14 mouse cellular contexts compared by ENCODE assay signal in genomic region chr6:17211346-17211745, GRCm38 (mm10).
DNase-seq lines count a peak whose midpoint lies in the region; ATAC-seq and TF ChIP-seq lines count a peak whose summit lies in the region.
"Had no signal": no experiment of that assay in that cellular context is flagged by ENCODE, and none has a peak within 500 bp of the region (broad histone marks: within the 10 kb centered on the region; RNA-seq: fewer than 3 reads in every experiment).

No protein-coding gene starts in this region.

- no peak overlapping the region for H3K4me3 ChIP-seq in forebrain, embryonic 13.5 days
- no peak overlapping the region for H3K4me3 ChIP-seq in forebrain, embryonic 12.5 days (replicated peaks)
- no peak overlapping the region for H3K4me3 ChIP-seq in lung, postnatal 0 days (ENCODE audit: low read depth, low read length)
- H3K4me3 ChIP-seq: limb, embryonic 15.5 days had no signal

- H3K9ac ChIP-seq in forebrain, embryonic 13.5 days = no peak overlapping the region
- H3K9ac ChIP-seq in forebrain, embryonic 12.5 days = no peak overlapping the region
- no peak overlapping the region for H3K9ac ChIP-seq in lung, postnatal 0 days (replicated peaks; ENCODE audit: low read depth)
- H3K9ac ChIP-seq: limb, embryonic 15.5 days had no signal

- no peaks in the 10 kb centered on the region for H3K27me3 ChIP-seq in forebrain, embryonic 13.5 days
- peaks cover 3% of the 10 kb centered on the region; the same call in 1 of the 2 replicates for H3K27me3 ChIP-seq in forebrain, embryonic 12.5 days
- H3K27me3 ChIP-seq in lung, postnatal 0 days (replicated peaks; ENCODE audit: insufficient read depth, low read length) = no peaks in the 10 kb centered on the region
- H3K27me3 ChIP-seq: limb, embryonic 15.5 days had no signal

- peak; percentile 84 for TF ChIP-seq EP300 in lung, postnatal 0 days (IDR thresholded peaks at IDR 0.05)

- H3K9me3 ChIP-seq in forebrain, embryonic 13.5 days (replicated peaks) = no peaks in the 10 kb centered on the region
- H3K9me3 ChIP-seq in forebrain, embryonic 12.5 days = no peaks in the 10 kb centered on the region
- H3K9me3 ChIP-seq in lung, postnatal 0 days (ENCODE audit: low read length) = no peaks in the 10 kb centered on the region
- H3K9me3 ChIP-seq: limb, embryonic 15.5 days had no signal

- no peak overlapping the region for H3K27ac ChIP-seq in forebrain, embryonic 13.5 days
- H3K27ac ChIP-seq in forebrain, embryonic 12.5 days = no peak overlapping the region
- peak overlapping the region; percentile 39; the same call in 1 of the 2 replicates for H3K27ac ChIP-seq in lung, postnatal 0 days (ENCODE audit: low read length)
- H3K27ac ChIP-seq: limb, embryonic 15.5 days had no signal

- peak; percentile 43; the same call in 1 of the 2 replicates for ATAC-seq in forebrain, embryonic 13.5 days
- no peak for ATAC-seq in forebrain, embryonic 12.5 days (ENCODE audit: low FRiP score)
- ATAC-seq in lung, postnatal 0 days = peak; percentile 97
- no peak for ATAC-seq in erythroid progenitor cell, adult 5-6 weeks (replicated peaks; ENCODE audit: low FRiP score, poor library complexity, severe bottlenecking)

- TF ChIP-seq CTCF in lung, postnatal 0 days (IDR thresholded peaks at IDR 0.05) = no peak

- H3K36me3 ChIP-seq in forebrain, embryonic 13.5 days (ENCODE audit: poor library complexity, severe bottlenecking) = no peaks in the 10 kb centered on the region
- no peaks in the 10 kb centered on the region for H3K36me3 ChIP-seq in forebrain, embryonic 12.5 days (replicated peaks)
- no peaks in the 10 kb centered on the region for H3K36me3 ChIP-seq in lung, postnatal 0 days (ENCODE audit: insufficient read depth, low read length)
- H3K36me3 ChIP-seq: limb, embryonic 15.5 days had no signal

- peak; percentile 8 to 50 for DNase-seq in layer of hippocampus, adult 18-20 months (ENCODE audit: low spot score in 2 of 2)
- DNase-seq in layer of hippocampus, postnatal 10 days (ENCODE audit: low spot score in 2 of 2) = no peak
- peak; percentile 89 for DNase-seq in NIH3T3 (ENCODE audit: low read depth)
- peak; percentile 88 for DNase-seq in lung, postnatal 0 days (ENCODE audit: low spot score)
- DNase-seq in retina, embryonic 14.5 days (ENCODE audit: low spot score) = no peak
- DNase-seq: adrenal gland, adult 2 months; B cell, adult 2 months; cerebellum, adult 11 months; gastrocnemius, postnatal 25 days; thymus, postnatal 4 days had no signal

- no peaks in the 10 kb centered on the region for H3K4me1 ChIP-seq in forebrain, embryonic 13.5 days
- no peaks in the 10 kb centered on the region for H3K4me1 ChIP-seq in forebrain, embryonic 12.5 days
- H3K4me1 ChIP-seq in lung, postnatal 0 days (ENCODE audit: insufficient read depth, low read depth, low read length) = no peaks in the 10 kb centered on the region
- H3K4me1 ChIP-seq: limb, embryonic 15.5 days had no signal

- no peak overlapping the region for H3K4me2 ChIP-seq in forebrain, embryonic 13.5 days
- no peak overlapping the region for H3K4me2 ChIP-seq in forebrain, embryonic 12.5 days
- H3K4me2 ChIP-seq in lung, postnatal 0 days (replicated peaks; ENCODE audit: low read depth, low read length) = no peak overlapping the region
- H3K4me2 ChIP-seq: limb, embryonic 15.5 days had no signal

- WGBS in forebrain, embryonic 13.5 days = 59% methylated on average over 5 of the region's 5 CpGs
- 45% methylated on average over 5 of the region's 5 CpGs for WGBS in forebrain, embryonic 12.5 days
- 40% methylated on average over 5 of the region's 5 CpGs for WGBS in lung, postnatal 0 days

Comparison
In these comparisons a context has a peak if more than half of its experiments do, and no peak if none do; other contexts are left out.
1. ATAC-seq: peak in forebrain, embryonic 13.5 days (single experiment) and lung, postnatal 0 days (single experiment); none in forebrain, embryonic 12.5 days (single experiment) and erythroid progenitor cell, adult 5-6 weeks (single experiment).
2. DNase-seq: peak in layer of hippocampus, adult 18-20 months (2 of 2), NIH3T3 (single experiment) and lung, postnatal 0 days (single experiment); none in layer of hippocampus, postnatal 10 days (0 of 2) and retina, embryonic 14.5 days (single experiment).